Mouse (Mus musculus): ENCODE data around the gene 1600002K03Rik.
A peak's percentile ranks its signal among the peaks of the same experiment; 100 is the strongest.
"Not testable (repeated sequence)": the region's sequence is repeated elsewhere in the genome, so short reads cannot be mapped to it uniquely, and the experiment has no call there.

1600002K03Rik gene

DNA sequence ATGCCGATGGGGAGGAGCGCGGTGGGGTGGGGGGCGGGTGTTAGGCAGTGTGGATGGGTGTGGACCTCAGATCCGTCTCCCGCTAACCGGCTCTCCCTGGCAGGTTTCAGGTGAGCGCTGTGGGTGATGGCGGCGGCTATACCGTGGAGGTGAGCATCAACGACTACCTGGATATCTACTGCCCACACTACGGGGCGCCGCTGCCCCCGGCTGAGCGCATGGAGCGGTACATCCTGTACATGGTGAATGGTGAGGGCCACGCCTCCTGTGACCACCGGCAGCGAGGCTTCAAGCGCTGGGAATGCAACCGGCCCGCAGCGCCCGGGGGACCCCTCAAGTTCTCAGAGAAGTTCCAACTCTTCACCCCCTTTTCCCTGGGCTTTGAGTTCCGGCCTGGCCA lies 13.9 kb downstream of the 1600002K03Rik start:
- no peak for DNase-seq (ENCODE audit: low spot score in 2 of 2)

DNA sequence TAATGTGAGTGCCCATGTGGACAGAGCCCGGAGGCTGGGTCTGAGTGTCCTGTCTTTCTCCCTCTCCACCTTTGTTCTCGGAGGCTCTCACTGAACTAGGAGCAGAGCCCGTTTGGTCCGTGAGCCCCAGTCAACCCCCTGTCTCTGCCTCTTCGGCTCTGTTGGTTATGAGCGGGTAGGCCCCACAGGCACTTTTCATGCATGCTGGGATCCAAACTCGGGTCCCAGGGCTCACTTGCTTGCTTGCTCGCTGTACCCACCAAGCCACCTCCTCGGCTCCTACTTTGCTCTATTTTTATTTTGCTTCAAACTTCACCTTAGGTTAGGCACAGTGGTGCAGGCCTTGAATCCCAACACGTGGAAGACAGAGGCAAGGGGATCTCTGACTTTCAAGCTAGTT lies 15.0 kb downstream of the 1600002K03Rik start:
- DNase-seq (ENCODE audit: low spot score in 2 of 2): no peak

DNA sequence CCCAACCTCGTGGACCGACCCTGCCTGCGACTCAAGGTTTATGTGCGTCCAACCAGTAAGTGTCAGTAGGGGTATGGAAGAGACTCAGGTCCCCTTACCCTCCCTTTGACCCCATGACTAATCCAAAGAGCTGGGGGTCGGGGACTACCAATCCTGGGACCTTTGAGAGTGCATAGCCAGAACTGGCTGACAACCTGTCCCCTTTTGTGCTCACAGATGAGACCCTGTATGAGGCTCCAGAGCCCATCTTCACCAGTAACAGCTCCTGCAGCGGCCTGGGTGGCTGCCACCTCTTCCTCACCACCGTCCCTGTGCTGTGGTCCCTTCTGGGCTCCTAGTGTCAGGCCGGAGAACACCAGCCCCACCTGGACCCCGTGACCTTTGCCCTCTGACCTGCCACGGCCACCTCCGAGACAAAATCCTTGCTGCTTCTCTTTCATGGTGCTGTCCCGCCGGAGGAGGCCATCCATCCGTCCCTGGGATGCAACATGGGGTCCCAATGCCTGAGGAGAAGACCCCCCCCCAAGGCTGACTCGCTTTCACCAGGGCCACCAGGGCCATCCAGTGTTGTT lies 15.8 kb downstream of the 1600002K03Rik start:
- DNase-seq (ENCODE audit: low spot score in 2 of 2): no peak

- no peak for DNase-seq (ENCODE audit: low spot score in 2 of 2)
Observed at GRCm38 (mm10) chr10:80189999-80190398, 17.3 kb downstream of the 1600002K03Rik start.

- no peak for DNase-seq (ENCODE audit: low spot score in 2 of 2)
Observed at GRCm38 (mm10) chr10:80190491-80191051, 17.8 kb downstream of the 1600002K03Rik start.

DNA sequence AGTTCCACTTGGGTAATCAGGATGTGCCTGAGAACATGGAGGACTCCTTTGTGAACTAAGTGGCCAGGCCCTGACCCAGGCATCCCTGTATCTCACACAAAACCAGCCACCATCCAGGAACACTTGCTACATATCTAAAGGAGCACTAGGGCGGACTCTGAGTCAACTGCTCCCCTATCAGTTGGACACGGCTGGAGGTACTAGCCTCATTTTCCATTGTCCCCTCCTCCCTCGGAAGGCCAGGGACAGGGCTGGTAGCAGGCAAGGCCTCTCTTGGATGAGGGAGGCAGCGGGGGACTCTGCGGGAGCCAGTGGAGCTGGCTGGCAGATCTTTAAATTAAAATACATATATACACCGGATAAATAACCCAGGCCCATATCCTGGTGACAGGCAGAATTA lies 21.2 kb downstream of the 1600002K03Rik start:
- no peak for DNase-seq (ENCODE audit: low spot score in 2 of 2)

- DNase-seq (ENCODE audit: low spot score in 2 of 2): no peak
Observed at GRCm38 (mm10) chr10:80194441-80194840, 21.7 kb downstream of the 1600002K03Rik start.

DNA sequence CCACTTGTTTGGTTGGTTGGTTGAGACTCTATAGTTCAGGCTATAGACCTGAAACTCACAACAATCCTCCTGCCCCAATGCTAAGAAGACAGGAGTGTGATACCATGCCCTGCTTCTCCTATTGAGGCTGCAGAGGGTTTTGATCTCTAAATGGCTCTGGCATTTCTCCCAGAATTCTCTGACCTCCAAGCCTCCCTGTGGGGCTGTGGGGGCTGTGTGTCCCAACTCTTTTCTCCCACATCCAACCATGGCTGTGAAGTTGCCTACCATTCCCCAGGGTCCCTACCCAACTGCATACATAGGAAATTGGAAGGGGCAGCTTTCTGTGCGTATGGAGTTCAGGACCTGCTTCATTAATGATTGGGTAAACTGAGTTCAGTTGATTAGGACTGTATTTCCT lies 23.4 kb downstream of the 1600002K03Rik start:
- no peak for DNase-seq (ENCODE audit: low spot score in 2 of 2)

DNA sequence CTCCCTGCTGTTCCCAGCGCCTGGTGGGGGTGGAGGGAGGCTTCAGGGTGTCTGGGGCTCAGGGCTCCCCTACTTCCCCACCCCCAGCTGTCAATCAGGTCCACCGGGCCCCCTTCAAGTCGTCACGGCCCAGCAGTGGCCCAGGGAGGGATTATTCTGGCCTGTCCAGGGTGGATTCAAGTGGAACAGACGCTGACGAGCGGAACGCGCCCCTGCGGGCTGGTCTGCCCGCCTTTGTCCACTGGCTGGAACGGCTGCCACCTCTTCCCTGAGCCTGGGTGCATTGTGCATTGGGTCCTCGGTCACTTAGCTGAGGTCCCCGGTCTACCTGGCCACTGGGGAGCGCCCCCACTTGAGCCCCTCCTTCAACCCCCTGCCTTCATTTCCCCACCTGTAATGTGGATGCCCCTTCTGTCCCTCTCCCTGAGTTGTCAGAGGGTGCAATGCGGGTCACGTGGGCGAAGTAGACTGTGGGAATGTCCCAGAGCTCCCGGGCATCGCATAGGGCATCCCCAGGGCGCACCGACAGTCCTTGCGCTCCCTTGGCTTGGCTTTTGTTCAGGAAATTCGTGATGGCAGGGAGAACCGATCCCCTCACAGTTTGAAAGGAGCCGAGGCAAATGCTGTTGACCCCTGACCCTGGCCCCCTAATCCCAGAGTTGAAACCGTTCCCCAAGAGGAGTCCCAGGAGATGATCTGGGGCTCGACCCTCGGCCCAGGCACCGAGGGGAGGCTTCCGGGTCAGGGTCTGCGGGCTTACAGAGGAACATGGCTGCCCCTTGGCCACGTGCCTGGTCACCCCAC lies 24.2 kb downstream of the 1600002K03Rik start:
- no peak for DNase-seq (ENCODE audit: low spot score in 2 of 2)

GRCm38 (mm10) chr10:80199440-80200008 lies 26.8 kb downstream of the 1600002K03Rik start:
- DNase-seq (ENCODE audit: low spot score in 2 of 2): peak in 1 of 2 experiments; percentile 85

- no peak for DNase-seq (ENCODE audit: low spot score in 2 of 2)
Observed at GRCm38 (mm10) chr10:80200485-80200884, 27.7 kb downstream of the 1600002K03Rik start.

- DNase-seq (ENCODE audit: low spot score in 2 of 2): no peak
Observed at GRCm38 (mm10) chr10:80204055-80204454, 31.3 kb downstream of the 1600002K03Rik start.

DNA sequence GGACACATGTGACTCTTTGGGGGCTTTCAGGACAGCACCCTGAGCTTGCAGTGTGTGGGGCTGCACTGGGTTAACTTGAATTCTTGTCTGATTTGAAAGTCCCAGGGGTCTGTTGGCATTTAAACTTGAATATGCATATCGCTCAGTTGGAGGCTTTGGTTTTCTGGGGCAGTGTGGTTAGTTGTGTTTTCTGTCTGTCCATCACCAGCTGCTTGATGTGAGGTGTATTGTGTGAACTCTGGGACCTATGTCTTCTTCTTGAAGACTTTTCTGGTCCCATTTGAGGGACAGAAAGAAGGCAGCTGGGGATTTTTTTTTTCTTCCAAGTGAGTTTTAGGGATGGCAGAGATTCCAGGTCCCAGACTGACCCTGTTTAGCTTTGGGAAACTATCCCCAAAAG lies 34.5 kb downstream of the 1600002K03Rik start:
- DNase-seq (ENCODE audit: low spot score in 2 of 2): no peak

DNA sequence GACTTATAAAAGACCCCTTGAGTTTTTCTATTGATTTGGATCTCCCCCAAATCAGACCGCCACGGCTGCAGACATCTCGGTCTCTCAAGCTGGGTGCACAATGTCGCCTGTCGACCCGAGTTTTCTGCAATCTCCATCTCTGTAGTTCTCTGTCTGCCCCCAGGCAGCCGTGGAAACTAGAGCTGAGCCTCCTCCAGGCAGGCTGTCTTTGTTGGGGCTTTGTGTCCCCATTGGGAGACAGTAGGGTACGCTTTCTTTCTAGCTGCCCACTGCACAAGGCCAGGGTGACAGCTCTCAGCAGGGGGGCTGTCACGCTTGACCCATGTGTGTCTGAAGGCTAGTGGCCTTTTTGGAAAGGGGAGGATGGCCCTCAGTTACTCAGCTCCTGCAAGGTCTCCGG lies 34.9 kb downstream of the 1600002K03Rik start:
- no peak for DNase-seq (ENCODE audit: low spot score in 2 of 2)

GRCm38 (mm10) chr10:80208248-80208647 lies 35.5 kb downstream of the 1600002K03Rik start:
- DNase-seq (ENCODE audit: low spot score in 2 of 2): no peak

DNA sequence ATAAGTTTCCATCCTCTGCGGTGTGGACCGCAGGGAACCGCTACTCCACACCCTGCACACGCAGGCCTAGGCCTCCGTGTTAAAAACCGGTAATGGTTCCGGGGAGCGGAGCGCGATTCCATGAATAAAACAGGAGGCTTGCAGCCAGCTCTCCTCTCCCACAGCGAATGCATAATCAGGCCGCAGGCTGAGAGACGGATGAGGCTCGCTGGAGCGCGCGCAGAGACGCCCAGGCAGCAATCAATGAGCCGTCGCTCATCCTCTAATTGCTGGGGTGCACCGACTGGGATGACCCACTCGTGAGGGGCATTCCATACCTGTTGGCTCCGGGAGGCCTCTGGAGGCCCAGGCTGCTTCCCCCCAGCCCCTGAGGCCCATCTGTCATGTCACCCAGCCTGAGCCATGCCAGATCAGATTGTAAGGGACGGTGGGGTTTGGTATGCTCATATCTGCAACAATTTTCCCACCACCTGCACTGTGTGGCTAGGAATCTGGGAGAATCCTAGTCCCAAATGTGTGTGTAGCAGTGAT lies 36.2 kb downstream of the 1600002K03Rik start:
- peak in 1 of 2 experiments; percentile 39 for DNase-seq (ENCODE audit: low spot score in 2 of 2)

DNA sequence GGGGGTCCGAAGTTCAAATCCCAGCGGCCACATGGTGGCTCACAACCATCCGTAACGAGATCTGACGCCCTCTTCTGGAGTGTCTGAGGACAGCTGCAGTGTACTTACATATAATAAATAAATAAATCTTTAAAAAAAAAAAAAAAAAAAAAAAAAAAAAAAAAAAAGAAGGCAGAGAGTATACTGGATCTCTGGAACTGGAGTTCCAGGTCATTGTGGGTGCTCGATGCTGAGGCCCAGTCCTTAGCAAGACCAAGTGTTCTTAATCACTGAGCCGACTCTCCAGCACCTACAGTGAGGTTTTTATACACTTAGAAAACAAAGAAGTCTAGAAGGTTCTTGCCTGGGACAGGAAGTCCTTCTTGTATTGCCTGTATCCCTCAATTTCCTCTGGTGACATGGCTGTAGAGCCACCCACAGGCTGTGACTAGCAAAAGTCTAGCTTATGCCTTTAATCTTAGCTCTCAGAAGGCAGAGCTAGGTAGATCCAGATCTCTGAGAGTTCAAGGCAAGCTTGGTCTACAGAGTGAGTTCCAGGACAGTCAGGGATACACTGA lies 38.9 kb downstream of the 1600002K03Rik start:
- not testable (repeated sequence) for DNase-seq (ENCODE audit: low spot score in 2 of 2)

DNA sequence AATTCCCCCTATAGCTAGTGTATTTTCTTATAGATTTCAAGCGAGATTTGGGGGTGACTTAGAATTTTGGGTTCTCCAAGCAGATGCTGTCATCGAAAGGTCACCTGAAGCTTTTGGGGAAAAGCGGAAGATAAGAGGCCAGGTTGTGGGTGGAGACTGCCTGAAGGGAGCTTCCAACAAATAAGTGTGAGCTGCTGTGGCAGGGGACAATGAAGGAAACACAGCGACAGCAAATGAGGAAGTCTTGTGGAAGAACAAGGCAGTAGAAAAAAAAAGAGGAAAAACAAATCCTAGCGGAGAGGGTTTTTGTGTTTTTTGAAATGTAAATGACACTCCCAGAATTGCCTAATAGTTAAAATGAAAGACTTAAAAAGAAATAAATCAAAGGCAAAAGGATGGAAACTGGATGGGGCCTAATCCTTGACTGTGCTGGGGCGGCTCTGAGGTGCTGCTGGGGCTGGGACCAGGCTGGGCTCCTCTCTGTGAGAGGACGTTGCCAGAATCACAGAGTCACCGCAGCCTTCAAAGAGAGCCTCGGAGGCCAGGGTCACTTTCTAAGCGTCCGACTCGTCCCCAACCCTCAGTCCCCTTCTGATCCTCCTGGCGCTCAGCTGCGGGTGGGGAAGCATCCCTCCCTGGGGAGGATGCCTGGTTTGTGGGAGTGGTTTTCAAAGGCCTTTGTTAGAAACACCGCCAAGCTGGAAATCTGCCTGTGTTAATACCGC lies 42.5 kb downstream of the 1600002K03Rik start:
- no peak for DNase-seq (ENCODE audit: low spot score in 2 of 2)

DNA sequence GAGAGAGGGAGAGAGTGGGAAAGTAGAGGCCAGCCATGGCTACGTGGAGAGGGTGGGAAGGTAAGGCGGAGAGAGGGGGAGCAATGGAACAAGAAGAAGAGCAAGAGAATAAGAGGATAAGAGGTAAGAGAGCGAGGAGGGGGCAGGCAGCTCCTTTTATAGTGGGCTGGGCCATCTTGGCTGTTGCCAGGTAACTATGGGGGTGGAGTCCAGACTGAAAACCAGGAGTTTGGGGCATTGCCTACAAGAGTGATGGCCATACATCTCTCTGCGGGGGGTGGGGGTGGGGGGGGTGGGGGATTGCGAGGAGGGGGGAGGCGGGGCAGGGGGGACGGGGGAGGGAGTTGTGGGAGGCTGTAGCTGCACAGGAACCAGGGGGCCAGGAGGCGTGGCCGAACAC lies 47.9 kb downstream of the 1600002K03Rik start:
- DNase-seq (ENCODE audit: low spot score in 2 of 2): no peak

DNA sequence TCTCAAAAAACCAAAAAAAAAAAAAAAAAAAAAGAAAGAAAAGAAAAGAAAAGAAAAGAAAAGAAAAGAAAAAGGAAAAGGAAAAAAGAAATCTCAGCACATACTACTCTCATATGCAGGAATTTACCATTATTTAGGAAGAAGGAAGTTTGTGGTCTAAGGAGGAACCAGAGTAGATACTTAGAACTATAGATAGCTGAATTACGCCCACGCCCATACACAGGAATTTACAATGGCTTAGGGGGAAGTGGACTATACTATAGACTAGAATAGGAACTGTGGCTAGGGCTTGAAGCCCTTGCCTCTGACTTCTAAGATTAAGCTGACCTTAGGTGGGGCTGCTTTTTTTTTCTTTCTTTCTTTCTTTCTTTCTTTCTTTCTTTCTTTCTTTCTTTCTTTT lies 50.4 kb downstream of the 1600002K03Rik start:
- DNase-seq (ENCODE audit: low spot score in 2 of 2): not testable (repeated sequence)
